Mouse (Mus musculus): ENCODE measurements around the gene Pdx1.
A peak's percentile ranks its signal among the peaks of the same experiment; 100 is the strongest.

Gene Pdx1

GRCm38 (mm10) chr5:147306638-147307397 lies 37.1 kb downstream of the Pdx1 start, which contains the start of gene Cdx2:
Gene Cdx2, minus strand, starts transcription at chr5:147307270.
- DNase-seq (ENCODE audit: inconsistent age in 2 of 2, low spot score in 1 of 2) = no peak

DNA sequence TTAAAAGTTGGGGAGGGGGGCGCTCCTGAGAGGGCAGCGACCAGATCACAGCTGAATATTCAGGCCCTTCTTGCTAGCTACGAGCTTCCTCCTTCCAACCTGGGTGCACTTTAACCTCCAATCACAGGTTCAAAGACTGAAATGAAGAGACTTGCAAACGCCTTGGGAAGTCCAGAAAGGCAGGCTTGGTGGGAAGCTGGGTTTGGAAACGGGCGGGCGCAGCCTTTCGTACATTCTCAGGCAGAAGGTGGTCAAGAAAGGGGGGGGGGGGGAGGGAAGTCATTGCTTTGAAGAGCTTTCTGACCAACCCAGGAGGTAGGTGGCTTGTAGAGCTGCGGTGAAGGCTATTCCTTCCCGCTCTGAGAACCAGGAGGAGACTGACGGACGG lies 37.6 kb downstream of the Pdx1 start:
- no peak for DNase-seq (ENCODE audit: inconsistent age in 2 of 2, low spot score in 1 of 2)

- no peak for DNase-seq (ENCODE audit: inconsistent age in 2 of 2, low spot score in 1 of 2)
These were observed 38.7 kb downstream of the Pdx1 start for GRCm38 (mm10) chr5:147308451-147308850.

DNA sequence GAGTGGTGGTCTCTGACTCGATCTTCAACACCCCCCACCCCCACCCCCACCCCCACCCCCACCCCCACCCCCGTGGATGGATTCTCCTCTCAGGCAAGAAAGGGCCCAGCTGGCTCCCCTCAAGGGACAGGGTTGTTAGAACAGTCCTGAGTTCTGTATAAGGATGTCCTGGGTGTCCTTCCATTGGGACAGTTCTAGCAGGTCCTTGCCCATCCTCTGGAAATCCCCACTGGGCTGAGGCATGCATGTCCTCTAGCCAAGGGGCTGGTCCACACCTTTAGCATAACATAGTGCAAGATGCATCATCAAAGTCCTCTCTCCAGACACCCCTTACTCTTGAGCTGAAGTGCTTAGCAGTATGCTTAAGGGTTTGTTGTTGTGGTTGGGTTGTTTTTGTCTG lies 40.0 kb downstream of the Pdx1 start:
- no peak for DNase-seq (ENCODE audit: inconsistent age in 2 of 2, low spot score in 1 of 2)

DNA sequence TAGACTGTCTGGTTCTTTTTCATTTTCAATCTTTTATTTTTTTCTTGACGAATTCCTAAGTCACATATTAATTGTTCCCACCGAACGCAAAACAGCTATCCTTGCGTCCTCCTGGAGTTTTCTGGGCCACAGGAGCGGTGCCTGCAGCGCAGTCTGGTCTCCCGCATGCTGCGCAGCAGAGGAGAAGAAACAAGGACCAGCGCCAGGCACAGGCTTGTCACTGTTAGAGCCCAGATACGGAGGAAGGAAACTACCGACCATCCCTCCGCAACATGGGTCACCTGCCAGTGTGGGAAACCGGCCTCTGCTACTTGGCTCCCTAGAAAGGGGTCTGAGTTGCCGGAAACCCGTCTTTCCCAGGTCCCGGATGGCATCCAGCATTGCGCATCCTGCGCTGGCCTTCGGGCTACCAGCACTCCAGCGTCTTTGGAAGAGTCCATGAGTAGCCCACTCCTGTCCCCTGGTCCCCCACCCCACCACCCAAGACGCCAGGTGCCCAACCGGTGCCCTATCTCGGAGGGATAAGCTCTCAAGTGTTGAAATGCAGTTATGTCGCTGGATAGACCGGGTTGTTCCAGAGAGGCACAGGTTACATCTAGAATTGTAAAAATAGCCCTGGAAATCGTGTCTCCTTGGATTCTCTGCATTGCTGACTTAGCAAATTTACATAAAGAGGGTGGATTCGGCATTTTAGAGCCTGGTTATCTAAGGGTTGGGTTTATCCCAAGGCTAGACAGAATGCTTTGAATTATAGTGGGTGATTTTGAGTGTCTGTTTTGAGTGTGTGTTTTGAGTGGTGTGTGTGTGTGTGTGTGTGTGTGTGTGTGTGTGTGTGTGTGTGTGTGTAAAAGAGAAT lies 43.3 kb downstream of the Pdx1 start:
- no peak for DNase-seq (ENCODE audit: inconsistent age in 2 of 2, low spot score in 1 of 2)

GRCm38 (mm10) chr5:147314646-147315431 lies 45.1 kb downstream of the Pdx1 start:
- peak; percentile 64 to 80 for DNase-seq (ENCODE audit: inconsistent age in 2 of 2, low spot score in 1 of 2)

DNA sequence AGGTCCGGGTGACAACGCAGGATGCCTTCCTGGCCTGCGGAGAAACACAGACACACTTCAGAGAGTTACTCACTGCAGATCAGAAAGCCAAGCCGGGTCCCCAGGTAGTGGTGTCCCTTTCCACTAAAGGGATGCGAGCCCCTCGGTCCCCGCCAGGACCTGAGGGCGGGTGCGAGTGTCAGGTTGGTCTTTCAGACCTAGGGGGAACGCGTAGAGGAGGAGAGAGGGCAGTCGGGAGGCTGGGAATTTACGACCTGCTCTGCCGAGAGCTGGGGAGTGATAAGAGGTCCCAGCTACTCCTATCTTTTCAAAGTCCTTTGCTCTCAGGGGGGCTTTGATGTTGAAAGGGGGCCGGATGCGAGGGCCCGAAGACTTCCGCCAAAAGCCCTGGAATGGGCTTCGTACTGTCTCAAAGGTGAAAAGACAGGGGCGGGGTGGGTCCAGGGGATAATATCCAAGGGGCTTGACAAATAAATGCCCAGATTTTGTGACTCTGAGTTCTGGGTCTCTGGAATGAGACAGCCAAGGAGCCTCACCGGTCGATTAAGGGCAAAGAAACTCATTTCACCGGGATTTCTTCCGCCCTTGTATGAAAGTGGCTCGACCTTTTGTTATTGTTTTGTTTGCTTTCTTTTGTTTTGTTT lies 45.8 kb downstream of the Pdx1 start:
- no peak for DNase-seq (ENCODE audit: inconsistent age in 2 of 2, low spot score in 1 of 2)

- no peak for DNase-seq (ENCODE audit: inconsistent age in 2 of 2, low spot score in 1 of 2)
These were observed 47.6 kb downstream of the Pdx1 start for GRCm38 (mm10) chr5:147317321-147317720.

DNA sequence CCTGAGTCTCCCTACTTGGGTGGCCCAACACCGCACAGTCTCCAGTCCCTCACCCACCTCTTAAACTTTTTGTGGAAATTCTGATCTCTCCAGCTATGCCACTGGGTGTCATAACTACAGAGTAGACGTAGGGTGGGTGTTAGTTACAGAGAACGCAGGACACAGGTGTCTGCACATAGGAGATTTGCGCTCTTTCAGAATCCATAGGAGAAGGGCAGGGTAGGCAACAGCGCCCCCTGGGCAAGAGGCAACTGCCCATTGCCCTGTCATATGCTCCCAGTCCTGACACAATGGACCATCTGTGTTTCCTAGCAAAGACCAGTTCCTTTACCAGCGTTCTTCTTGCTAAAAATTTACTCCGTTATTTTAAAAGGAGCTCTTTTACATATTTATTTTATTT lies 48.2 kb downstream of the Pdx1 start:
- DNase-seq (ENCODE audit: inconsistent age in 2 of 2, low spot score in 1 of 2) = no peak

- peak in 1 of 2 experiments; percentile 71 for DNase-seq (ENCODE audit: inconsistent age in 2 of 2, low spot score in 1 of 2)
These were observed 49.9 kb downstream of the Pdx1 start for GRCm38 (mm10) chr5:147319653-147320052.

- no peak for DNase-seq (ENCODE audit: inconsistent age in 2 of 2, low spot score in 1 of 2)
These were observed 52.4 kb downstream of the Pdx1 start, which contains the start of gene Urad for GRCm38 (mm10) chr5:147322183-147322582. Gene Urad, minus strand, starts transcription at chr5:147322440.

- DNase-seq (ENCODE audit: inconsistent age in 2 of 2, low spot score in 1 of 2) = peak; percentile 44 to 87
These were observed 53.6 kb downstream of the Pdx1 start for GRCm38 (mm10) chr5:147323237-147323917.

Data from adrenal gland, adult (tissue).